Mouse (Mus musculus) liver, embryonic 11.5 days (tissue): ENCODE results near the gene Gkn2. TPM values are rescaled to one million over a fixed set of nuclear protein-coding genes. Genes with fewer than 3 reads are reported as not detected.

Source experiments
- ATAC-seq: fragments of 200-750 bp; cut with Nextera tagmentation; replicated peaks from 2 replicates; pipeline ENCODE4 v1.8.0; 2017; ENCODE audit warnings: moderate number of reproducible peaks, mild to moderate bottlenecking, moderate TSS enrichment, moderate library complexity; ENCODE audit not compliant: low FRiP score
- DNase-seq: peaks from one replicate; pipeline ENCODE4 v3.0.0-alpha.2; 2017; ENCODE audit warnings: low spot score
- H3K27ac ChIP-seq: fragments of 300-500 bp; sonication (generic); 2 replicates; pipeline ENCODE4 v1.5.1; 2014; ENCODE audit warnings: mild to moderate bottlenecking, low read depth, low read length, control low read depth
- H3K27me3 ChIP-seq: fragments of 300-500 bp; sonication (generic); replicated peaks from 2 replicates; pipeline ENCODE4 v1.6.1; 2014; ENCODE audit warnings: low read length, mixed read lengths; ENCODE audit not compliant: control insufficient read depth, insufficient read depth
- H3K36me3 ChIP-seq: fragments of 300-500 bp; sonication (generic); 2 replicates; pipeline ENCODE4 v1.6.1; 2014; ENCODE audit warnings: mild to moderate bottlenecking, low read length, moderate library complexity, mixed read lengths; ENCODE audit not compliant: control insufficient read depth, insufficient read depth
- H3K4me1 ChIP-seq: fragments of 300-500 bp; sonication (generic); replicated peaks from 2 replicates; pipeline ENCODE4 v1.6.1; 2014; ENCODE audit warnings: low read length, mixed read lengths; ENCODE audit not compliant: control insufficient read depth, insufficient read depth
- H3K4me2 ChIP-seq: fragments of 300-500 bp; sonication (generic); 2 replicates; pipeline ENCODE4 v1.6.1; 2014; ENCODE audit warnings: mild to moderate bottlenecking, control low read depth, moderate library complexity
- H3K4me3 ChIP-seq: fragments of 300-500 bp; sonication (generic); 2 replicates; pipeline ENCODE4 v1.5.1; 2014; ENCODE audit warnings: low read depth, low read length, control low read depth
- H3K9ac ChIP-seq: fragments of 300-500 bp; sonication (generic); 2 replicates; pipeline ENCODE4 v1.6.1; 2014; ENCODE audit warnings: low read depth, low read length, control low read depth
- H3K9me3 ChIP-seq: fragments of 300-500 bp; sonication (generic); 2 replicates; pipeline ENCODE4 v1.6.1; 2016; ENCODE audit warnings: low read length, inconsistent platforms, mixed read lengths; ENCODE audit not compliant: control insufficient read depth
- WGBS: fragments of 180-500 bp; shearing (Covaris S2); extraction: QIAGEN DNeasy Blood & Tissue Kit; methylation state at CpG from one replicate; pipeline ENCODE4 v1.1.7; 2014; 5-methylcytosine and 5-hydroxymethylcytosine counted together
- polyA plus RNA-seq: library from polyadenylated mRNA; unstranded; fragments of >200 nt; fragmentation: Nextera tagmentation; extraction: Ambion mirVana; gene quantifications from 2 replicates; pipeline ENCODE4 v1.2.1, GENCODE M21; 2014

The Gkn2 gene
- polyA plus RNA-seq, 1 experiment from 2014 or later = not detected

GRCm38 (mm10) chr6:87350829-87351228, 22.3 kb upstream of the Gkn2 start, which contains the start of gene Gkn1:
Gene Gkn1 (minus strand): TSS chr6:87350942.
- no peak within 1 kb of the TSS for H3K4me2 ChIP-seq
- ATAC-seq (no peak), DNase-seq (no peak)
- no peaks in the 10 kb centered on the region for H3K36me3 ChIP-seq
- H3K4me3 ChIP-seq = no peak within 1 kb of the TSS
- WGBS = 81% methylated on average over 8 of the region's 8 CpGs
- H3K27ac ChIP-seq = no peak within 1 kb of the TSS
- H3K9me3 ChIP-seq = no peaks in the 10 kb centered on the region
- H3K27me3 ChIP-seq = no peaks in the 10 kb centered on the region
- no peaks in the 10 kb centered on the region for H3K4me1 ChIP-seq
- no peak within 1 kb of the TSS for H3K9ac ChIP-seq

DNA sequence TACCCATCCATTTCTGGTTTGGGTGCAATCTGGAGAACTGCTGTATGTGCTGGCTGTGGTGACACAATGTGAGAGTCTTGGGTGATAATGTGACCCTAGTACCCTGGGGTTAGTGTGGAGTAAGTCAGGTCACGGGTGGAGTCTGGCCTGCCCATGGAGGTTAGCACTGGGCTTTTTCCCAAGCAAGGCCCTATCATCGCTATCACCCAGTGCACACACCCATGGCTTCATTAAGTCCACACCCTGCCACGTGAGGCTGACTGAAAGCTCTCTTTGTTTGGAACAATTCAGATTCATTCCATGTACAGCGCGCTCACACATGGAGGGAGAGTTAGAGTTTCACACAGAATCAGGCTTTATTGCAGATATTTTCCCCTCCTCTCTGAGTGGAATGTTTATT, 18.7 kb upstream of the Gkn2 start:
- ATAC-seq (no peak), DNase-seq (no peak)
- Histone ChIP-seq H3K36me3 (no peaks in the 10 kb centered on the region), H3K9ac (no peak overlapping the region), H3K27me3 (no peaks in the 10 kb centered on the region), H3K9me3 (no peaks in the 10 kb centered on the region), H3K4me3 (no peak overlapping the region), H3K27ac (no peak overlapping the region), H3K4me1 (no peaks in the 10 kb centered on the region), H3K4me2 (no peak overlapping the region)
- 73% methylated on average over 5 of the region's 5 CpGs for WGBS

DNA sequence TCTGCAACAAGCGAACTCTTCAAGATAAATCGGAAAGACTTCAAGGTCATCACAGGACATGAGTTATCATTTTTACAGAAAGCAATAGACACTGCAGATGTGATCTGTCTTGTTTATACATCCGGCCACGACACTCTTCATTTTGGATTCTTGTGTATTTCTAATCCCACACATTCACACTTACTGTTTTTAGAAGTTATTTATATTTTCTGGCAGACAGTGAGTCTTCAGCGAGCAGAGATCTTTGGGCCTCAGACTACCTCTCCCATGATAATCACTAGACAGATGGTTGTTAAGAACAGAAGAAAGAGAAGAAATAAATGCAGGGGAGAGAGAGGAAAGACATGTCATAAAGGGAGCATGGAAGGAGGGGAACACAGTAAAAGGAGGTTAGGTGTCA, 3.9 kb upstream of the Gkn2 start:
- 80% methylated on average over 5 of the region's 5 CpGs for WGBS
- Histone ChIP-seq H3K9me3 (no peaks in the 10 kb centered on the region), H3K4me3 (no peak overlapping the region), H3K9ac (no peak overlapping the region), H3K4me1 (no peaks in the 10 kb centered on the region), H3K36me3 (no peaks in the 10 kb centered on the region), H3K27me3 (no peaks in the 10 kb centered on the region), H3K4me2 (no peak overlapping the region), H3K27ac (no peak overlapping the region)
- DNase-seq (no peak), ATAC-seq (no peak)

GRCm38 (mm10) chr6:87383926-87384691, 11.0 kb downstream of the Gkn2 start:
- H3K4me1 ChIP-seq = no peaks in the 10 kb centered on the region; the same call in 1 of the 2 replicates
- WGBS = 12% methylated on average over 24 of the region's 24 CpGs
- no peak overlapping the region for H3K9ac ChIP-seq
- DNase-seq = no peak
- peak overlapping the region; percentile 36 for H3K4me2 ChIP-seq
- H3K27me3 ChIP-seq = peaks cover 21% of the 10 kb centered on the region
- no peak overlapping the region for H3K27ac ChIP-seq
- no peak for ATAC-seq
- H3K9me3 ChIP-seq = no peaks in the 10 kb centered on the region
- no peak overlapping the region for H3K4me3 ChIP-seq
- no peaks in the 10 kb centered on the region for H3K36me3 ChIP-seq

- no peak overlapping the region for H3K27ac ChIP-seq
- no peaks in the 10 kb centered on the region for H3K36me3 ChIP-seq
- no peak overlapping the region for H3K9ac ChIP-seq
- ATAC-seq = no peak
- 47% methylated on average over 5 of the region's 6 CpGs for WGBS
- H3K27me3 ChIP-seq = peaks cover 21% of the 10 kb centered on the region
- H3K9me3 ChIP-seq = no peaks in the 10 kb centered on the region
- no peak overlapping the region for H3K4me3 ChIP-seq
- DNase-seq = no peak
- H3K4me1 ChIP-seq = peaks cover 3% of the 10 kb centered on the region; the same call in 1 of the 2 replicates
- H3K4me2 ChIP-seq = no peak overlapping the region
These were observed 11.6 kb downstream of the Gkn2 start for GRCm38 (mm10) chr6:87384761-87385160.

DNA sequence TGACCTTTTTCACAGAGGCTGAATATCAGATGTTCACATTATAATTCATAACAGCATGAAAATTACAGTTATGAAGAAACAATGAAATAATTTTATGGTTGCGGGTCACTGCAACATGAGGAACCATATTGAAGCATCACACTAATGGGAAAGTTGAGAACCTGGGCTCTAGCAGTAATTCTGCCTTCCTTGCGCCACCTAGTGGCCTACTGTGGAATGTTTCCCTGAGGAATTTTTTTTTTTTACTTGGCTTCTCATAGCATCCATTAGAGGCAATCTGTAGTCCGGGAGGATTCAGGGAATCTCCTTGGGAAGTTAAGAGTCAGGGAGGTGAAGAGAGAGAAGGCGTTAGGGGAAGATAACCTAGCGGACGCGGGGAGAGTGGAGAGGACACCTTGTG, 13.0 kb downstream of the Gkn2 start:
- Histone ChIP-seq H3K9ac (no peak overlapping the region), H3K4me3 (no peak overlapping the region), H3K4me1 (peaks cover 3% of the 10 kb centered on the region; the same call in 1 of the 2 replicates), H3K27me3 (peaks cover 18% of the 10 kb centered on the region), H3K9me3 (no peaks in the 10 kb centered on the region), H3K4me2 (no peak overlapping the region), H3K36me3 (no peaks in the 10 kb centered on the region), H3K27ac (no peak overlapping the region)
- DNase-seq (no peak), ATAC-seq (no peak)
- WGBS = 10% methylated on average over 7 of the region's 7 CpGs

- H3K9ac ChIP-seq = no peak overlapping the region
- H3K36me3 ChIP-seq = no peaks in the 10 kb centered on the region
- no peaks in the 10 kb centered on the region for H3K9me3 ChIP-seq
- H3K27me3 ChIP-seq = peaks cover 18% of the 10 kb centered on the region
- H3K4me3 ChIP-seq = no peak overlapping the region
- DNase-seq (no peak), ATAC-seq (no peak)
- peaks cover 3% of the 10 kb centered on the region; the same call in 1 of the 2 replicates for H3K4me1 ChIP-seq
- no peak overlapping the region for H3K4me2 ChIP-seq
- WGBS = 79% methylated on average over 10 of the region's 10 CpGs
- H3K27ac ChIP-seq = no peak overlapping the region
These were observed 13.5 kb downstream of the Gkn2 start for GRCm38 (mm10) chr6:87386681-87387080.

GRCm38 (mm10) chr6:87388877-87389276, 15.7 kb downstream of the Gkn2 start, which contains the start of gene Gkn3:
Gene Gkn3 (minus strand): TSS chr6:87388935.
- WGBS = 48% methylated on average over 7 of the region's 7 CpGs
- no peak within 1 kb of the TSS for H3K4me3 ChIP-seq
- H3K4me1 ChIP-seq = peaks cover 3% of the 10 kb centered on the region; the same call in 1 of the 2 replicates
- peak within 1 kb of the TSS; percentile 4; the same call in 1 of the 2 replicates for H3K4me2 ChIP-seq
- H3K27me3 ChIP-seq = peaks cover 6% of the 10 kb centered on the region
- no peak for ATAC-seq
- H3K36me3 ChIP-seq = no peaks in the 10 kb centered on the region
- no peak within 1 kb of the TSS for H3K9ac ChIP-seq
- no peak within 1 kb of the TSS for H3K27ac ChIP-seq
- no peak for DNase-seq
- H3K9me3 ChIP-seq = no peaks in the 10 kb centered on the region

DNA sequence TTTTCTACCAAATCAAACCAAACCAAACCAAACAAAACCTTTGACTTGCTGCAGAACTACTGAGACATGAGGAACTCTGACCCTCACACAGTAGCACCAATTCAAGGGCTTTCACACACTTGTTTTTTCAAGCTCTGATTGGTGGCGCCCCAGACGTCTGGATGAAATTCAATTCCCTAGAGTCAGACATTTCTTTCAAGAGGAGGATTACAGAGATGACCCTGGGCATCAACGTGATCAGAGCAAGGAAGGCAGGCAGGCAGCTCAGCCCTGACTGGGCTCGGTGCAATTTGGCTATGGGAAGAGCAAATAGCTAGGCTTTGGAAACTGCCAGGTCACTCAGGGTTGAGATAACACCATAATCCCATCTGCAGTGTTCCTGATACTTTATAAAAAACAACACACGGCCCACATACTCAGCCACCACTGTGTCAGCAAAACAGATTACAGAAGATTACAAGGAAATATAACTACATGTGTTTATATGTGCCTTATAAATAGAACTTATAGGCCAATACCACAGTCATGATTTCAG, 16.4 kb downstream of the Gkn2 start:
- peaks cover 4% of the 10 kb centered on the region for H3K27me3 ChIP-seq
- H3K9ac ChIP-seq = no peak overlapping the region
- no peaks in the 10 kb centered on the region for H3K36me3 ChIP-seq
- 29% methylated on average over 5 of the region's 5 CpGs for WGBS
- H3K4me1 ChIP-seq = peaks cover 3% of the 10 kb centered on the region; the same call in 1 of the 2 replicates
- no peak overlapping the region for H3K4me2 ChIP-seq
- no peaks in the 10 kb centered on the region for H3K9me3 ChIP-seq
- no peak overlapping the region for H3K27ac ChIP-seq
- DNase-seq (no peak), ATAC-seq (no peak)
- H3K4me3 ChIP-seq = no peak overlapping the region
